Mouse (Mus musculus) olfactory bulb, adult 2 months (tissue): ENCODE results near the gene Cap2. TPM values are rescaled to one million over a fixed set of nuclear protein-coding genes. Genes with fewer than 3 reads are reported as not detected.

Experiments used
- H3K27ac ChIP-seq: fragments of 200-500 bp; 2 replicates; pipeline ENCODE4 v1.5.1; 2012; ENCODE audit warnings: low read depth, low read length; ENCODE audit not compliant: insufficient read depth
- H3K4me1 ChIP-seq: fragments of 200-500 bp; 2 replicates; pipeline ENCODE4 v1.6.1; 2012; ENCODE audit warnings: low read length; ENCODE audit not compliant: control insufficient read depth, insufficient read depth
- H3K4me3 ChIP-seq: fragments of 200-500 bp; 2 replicates; pipeline ENCODE4 v1.5.1; 2012; ENCODE audit warnings: mild to moderate bottlenecking, low read depth, low read length, moderate library complexity; ENCODE audit not compliant: insufficient read depth
- CTCF ChIP-seq: fragments of 200-500 bp; IDR thresholded peaks from 2 replicates; pipeline ENCODE4 v1.5.1; 2012; ENCODE audit warnings: low read depth, mild to moderate bottlenecking, low read length, moderate library complexity; ENCODE audit not compliant: insufficient read depth
- POLR2A ChIP-seq: fragments of 200-500 bp; IDR thresholded peaks from 2 replicates; pipeline ENCODE4 v1.6.1; 2012; ENCODE audit warnings: mild to moderate bottlenecking, low read depth, low read length, moderate library complexity; ENCODE audit not compliant: insufficient read depth
- WGBS: fragments of 180-500 bp; shearing (Covaris S2); methylation state at CpG from one replicate; pipeline ENCODE4 v1.1.7; 2018; 5-methylcytosine and 5-hydroxymethylcytosine counted together
- polyA plus RNA-seq: library from polyadenylated mRNA; stranded (reverse); fragments of >200 nt; gene quantifications from 2 replicates; pipeline ENCODE4 v1.2.4, GENCODE M21; 2012; ENCODE audit warnings: low replicate concordance; ENCODE audit not compliant: missing spikeins, insufficient read depth, insufficient read length

The Cap2 gene
- polyA plus RNA-seq, 1 experiment: not detected

GRCm38 (mm10) chr13:46569469-46569868, 67.8 kb downstream of the Cap2 start:
- H3K27ac ChIP-seq: no peak overlapping the region
- no peak for TF ChIP-seq CTCF
- no peak for TF ChIP-seq POLR2A
- WGBS: 94% methylated on average over 8 of the region's 8 CpGs
- peaks cover 6% of the 10 kb centered on the region for H3K4me1 ChIP-seq
- no peak overlapping the region for H3K4me3 ChIP-seq

GRCm38 (mm10) chr13:46571141-46571592, 69.5 kb downstream of the Cap2 start:
- TF ChIP-seq CTCF (no peak), POLR2A (no peak)
- Histone ChIP-seq H3K4me1 (peaks cover 6% of the 10 kb centered on the region), H3K4me3 (peak overlapping the region; percentile 15; the same call in 1 of the 2 replicates), H3K27ac (no peak overlapping the region)
- WGBS: 21% methylated on average over 12 of the region's 12 CpGs

GRCm38 (mm10) chr13:46571961-46572647, 70.5 kb downstream of the Cap2 start:
- TF ChIP-seq CTCF (no peak), POLR2A (no peak)
- Histone ChIP-seq H3K4me1 (peaks cover 6% of the 10 kb centered on the region), H3K4me3 (no peak overlapping the region), H3K27ac (no peak overlapping the region)
- 42% methylated on average over 11 of the region's 11 CpGs for WGBS

- no peak overlapping the region for H3K27ac ChIP-seq
- H3K4me3 ChIP-seq: no peak overlapping the region
- WGBS: 52% methylated on average over 9 of the region's 9 CpGs
- H3K4me1 ChIP-seq: peaks cover 6% of the 10 kb centered on the region
- TF ChIP-seq CTCF (no peak), POLR2A (no peak)
Measured at GRCm38 (mm10) chr13:46572648-46573163, 71.1 kb downstream of the Cap2 start.

GRCm38 (mm10) chr13:46574201-46574600, 72.6 kb downstream of the Cap2 start:
- peaks cover 6% of the 10 kb centered on the region for H3K4me1 ChIP-seq
- H3K4me3 ChIP-seq: no peak overlapping the region
- WGBS: 83% methylated on average over 5 of the region's 5 CpGs
- no peak for TF ChIP-seq CTCF
- no peak for TF ChIP-seq POLR2A
- no peak overlapping the region for H3K27ac ChIP-seq

- Histone ChIP-seq H3K27ac (no peak overlapping the region), H3K4me1 (peaks cover 6% of the 10 kb centered on the region), H3K4me3 (no peak overlapping the region)
- WGBS: 94% methylated on average over 4 of the region's 4 CpGs
- TF ChIP-seq POLR2A: no peak
- no peak for TF ChIP-seq CTCF
Measured at GRCm38 (mm10) chr13:46574707-46575106, 73.1 kb downstream of the Cap2 start.

GRCm38 (mm10) chr13:46584860-46585259, 83.2 kb downstream of the Cap2 start:
- TF ChIP-seq POLR2A (no peak), CTCF (no peak)
- peaks cover 5% of the 10 kb centered on the region for H3K4me1 ChIP-seq
- H3K4me3 ChIP-seq: no peak overlapping the region
- WGBS: 37% methylated on average over 7 of the region's 7 CpGs
- no peak overlapping the region for H3K27ac ChIP-seq

GRCm38 (mm10) chr13:46587717-46588289, 86.2 kb downstream of the Cap2 start:
- Histone ChIP-seq H3K4me3 (no peak overlapping the region), H3K27ac (no peak overlapping the region), H3K4me1 (peaks cover 5% of the 10 kb centered on the region)
- WGBS: 75% methylated on average over 17 of the region's 17 CpGs
- TF ChIP-seq CTCF: no peak
- TF ChIP-seq POLR2A: no peak

- H3K4me1 ChIP-seq: peaks cover 5% of the 10 kb centered on the region
- H3K27ac ChIP-seq: no peak overlapping the region
- 92% methylated on average over 5 of the region's 5 CpGs for WGBS
- TF ChIP-seq CTCF (no peak), POLR2A (no peak)
- H3K4me3 ChIP-seq: no peak overlapping the region
Measured at GRCm38 (mm10) chr13:46588606-46589005, 87.0 kb downstream of the Cap2 start.
